Mouse (Mus musculus): Measurements from ENCODE around the gene Rbm28. TPM values are rescaled to one million over a fixed set of nuclear protein-coding genes. Genes with fewer than 3 reads are reported as not detected.
"Not testable (repeated sequence)": the region's sequence is repeated elsewhere in the genome, so short reads cannot be mapped to it uniquely, and the experiment has no call there.

The Rbm28 gene
- total RNA-seq, 2 experiments from 2014 or later: 32.1 to 57.4 TPM

DNA sequence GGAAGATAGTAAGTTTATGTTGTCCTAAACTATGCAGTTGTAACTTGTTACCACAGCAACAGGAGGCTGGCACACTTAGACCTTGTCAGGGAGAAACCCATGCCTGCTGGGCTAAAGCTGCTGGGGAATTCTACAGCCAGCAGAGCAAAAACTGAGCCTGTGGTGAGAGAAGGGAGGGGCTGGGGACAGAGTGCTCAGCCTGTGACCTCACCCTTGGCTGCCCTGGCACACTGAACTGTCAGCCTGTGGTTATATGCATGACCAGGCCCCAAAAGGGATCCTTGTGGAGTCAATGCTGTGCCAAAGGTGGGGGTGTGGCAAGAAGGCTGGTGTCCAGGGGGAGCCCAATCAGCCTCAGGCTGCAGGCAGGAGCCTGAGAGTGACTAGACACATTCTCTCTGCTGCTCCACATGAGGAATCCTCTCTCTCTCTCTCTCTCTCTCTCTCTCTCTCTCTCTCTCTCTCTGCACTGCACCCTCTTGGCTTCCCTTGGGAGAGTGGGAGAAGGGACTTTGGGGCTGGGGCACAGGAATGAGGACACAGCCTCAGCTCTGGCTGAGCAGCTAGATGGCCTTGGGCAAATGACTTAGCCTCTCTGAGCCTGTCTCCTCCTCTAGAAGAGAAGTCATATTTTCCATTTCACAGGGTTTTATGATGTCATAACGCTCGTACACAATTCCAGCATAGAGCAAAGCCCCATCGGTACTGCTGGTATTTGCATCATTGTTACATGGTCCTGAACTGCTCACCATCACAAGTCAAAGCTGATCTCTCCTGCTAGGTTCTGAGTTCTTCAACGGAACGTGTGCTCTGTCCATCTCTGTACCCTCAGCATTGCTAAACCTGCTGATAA, 31.3 kb upstream of the Rbm28 start:
- no peak for DNase-seq (ENCODE audit: low spot score in 2 of 2)
- intact Hi-C loops (cut with DNase I): no loop called here

- DNase-seq (ENCODE audit: low spot score in 2 of 2): no peak
- intact Hi-C loops (cut with DNase I): no loop called here
Observed at GRCm38 (mm10) chr6:29195146-29195545, 30.3 kb upstream of the Rbm28 start.

GRCm38 (mm10) chr6:29193961-29194750, 29.4 kb upstream of the Rbm28 start:
- DNase-seq (ENCODE audit: low spot score in 2 of 2): no peak
- intact Hi-C loops (cut with DNase I): no loop called here

GRCm38 (mm10) chr6:29187936-29188335, 23.1 kb upstream of the Rbm28 start:
- intact Hi-C loops (cut with DNase I): loop anchor here (10.0 kb wide), 1 partner anchor 157 kb away; the partner anchor contains the start of gene Calu
- no peak for DNase-seq (ENCODE audit: low spot score in 2 of 2)

DNA sequence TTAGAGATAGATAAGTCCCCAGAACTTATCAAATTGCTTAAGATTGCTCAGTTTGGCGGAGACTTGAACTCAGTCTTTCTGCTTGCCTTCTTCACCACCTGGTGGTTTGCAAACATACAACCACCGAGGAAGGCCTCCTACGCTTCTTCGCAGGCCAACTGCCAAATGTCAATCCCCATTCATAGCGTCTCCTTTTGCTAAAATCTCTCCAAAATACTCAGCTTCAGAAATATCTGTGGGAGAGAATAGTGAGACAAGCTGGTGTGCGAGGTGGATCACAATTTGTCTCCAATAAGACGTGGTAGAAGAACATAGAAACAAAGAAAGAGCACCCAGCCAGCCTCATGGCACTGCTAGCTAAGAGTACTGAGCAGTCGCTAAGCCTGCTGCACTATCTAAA, 15.0 kb upstream of the Rbm28 start:
- intact Hi-C loops (cut with DNase I): loop anchor here (10.0 kb wide), 1 partner anchor 165 kb away; the partner anchor contains the start of gene Calu
- peak; percentile 45 to 54 for DNase-seq (ENCODE audit: low spot score in 2 of 2)

- peak; percentile 68 to 78 for DNase-seq (ENCODE audit: low spot score in 2 of 2)
- intact Hi-C loops (cut with DNase I): no loop called here
Observed at GRCm38 (mm10) chr6:29178888-29179658, 14.3 kb upstream of the Rbm28 start, which contains the start of gene Prrt4. Gene Prrt4, minus strand, starts transcription at chr6:29179584.

DNA sequence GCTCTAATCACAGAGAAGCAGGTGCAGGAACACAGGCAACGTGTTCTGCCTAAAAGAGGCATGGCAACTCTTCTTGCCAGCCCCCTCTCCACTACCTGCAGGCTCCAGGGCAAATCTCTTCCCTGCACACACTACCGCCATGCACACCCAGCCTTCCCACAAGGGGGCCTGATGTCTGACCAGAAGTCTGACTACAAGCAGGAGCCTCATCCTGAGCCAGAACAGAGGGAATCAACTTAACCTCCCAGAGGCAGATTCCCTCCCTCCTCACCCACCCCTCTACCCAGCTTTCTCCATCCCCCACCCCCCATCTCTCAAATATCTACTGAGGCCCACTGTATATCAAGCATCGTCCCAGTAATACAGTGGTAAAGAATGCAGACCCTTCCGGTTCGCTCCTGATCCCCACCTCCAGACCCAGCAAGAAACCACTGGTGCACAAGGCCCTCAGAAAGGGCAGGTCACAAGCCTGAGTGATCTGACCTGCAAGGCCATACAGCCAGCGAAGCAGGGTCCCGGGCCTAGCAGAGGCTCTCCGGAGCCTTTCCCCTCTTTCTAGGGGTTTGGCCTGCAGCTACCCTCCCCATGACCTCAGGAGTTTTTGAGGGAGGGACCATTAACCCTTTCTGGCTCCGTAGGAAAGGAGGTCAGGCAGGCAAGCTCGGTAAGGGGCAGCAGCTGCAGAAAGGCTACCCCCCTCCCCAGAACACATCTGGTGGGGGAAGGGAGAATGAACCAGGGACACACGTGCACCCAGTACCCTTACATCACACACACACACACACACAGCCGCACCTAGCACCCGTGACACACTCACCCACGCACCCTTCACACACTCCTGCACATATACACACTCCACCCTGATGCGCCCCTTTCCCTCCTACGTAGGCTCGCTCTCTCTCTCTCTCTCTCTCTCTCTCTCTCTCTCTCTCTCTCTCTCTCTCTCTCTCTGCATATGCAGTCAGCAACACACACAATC, 13.4 kb upstream of the Rbm28 start:
- intact Hi-C loops (cut with DNase I): no loop called here
- no peak for DNase-seq (ENCODE audit: low spot score in 2 of 2)

DNA sequence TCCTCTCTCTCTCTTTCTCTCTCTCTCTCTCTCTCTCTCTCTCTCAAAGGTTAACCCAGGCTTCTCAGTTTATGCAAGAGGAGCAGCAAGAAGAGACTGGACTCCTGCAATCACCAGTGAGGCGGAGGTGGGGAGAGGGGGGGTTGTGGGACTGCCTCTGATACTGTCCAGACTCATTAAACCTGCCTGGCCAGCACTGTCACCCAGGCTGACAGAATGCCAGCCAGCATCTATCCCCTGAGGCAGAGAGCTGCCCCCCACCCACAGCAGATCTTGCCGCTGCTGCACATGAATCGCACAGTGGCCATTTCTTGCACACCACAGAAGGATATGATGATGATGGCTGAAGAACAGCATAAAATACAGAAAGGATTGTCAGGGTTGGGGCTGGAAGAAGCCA, 10.3 kb upstream of the Rbm28 start:
- DNase-seq (ENCODE audit: low spot score in 2 of 2): no peak
- intact Hi-C loops (cut with DNase I): no loop called here

GRCm38 (mm10) chr6:29174368-29174767, 9.6 kb upstream of the Rbm28 start:
- intact Hi-C loops (cut with DNase I): no loop called here
- DNase-seq (ENCODE audit: low spot score in 2 of 2): no peak

DNA sequence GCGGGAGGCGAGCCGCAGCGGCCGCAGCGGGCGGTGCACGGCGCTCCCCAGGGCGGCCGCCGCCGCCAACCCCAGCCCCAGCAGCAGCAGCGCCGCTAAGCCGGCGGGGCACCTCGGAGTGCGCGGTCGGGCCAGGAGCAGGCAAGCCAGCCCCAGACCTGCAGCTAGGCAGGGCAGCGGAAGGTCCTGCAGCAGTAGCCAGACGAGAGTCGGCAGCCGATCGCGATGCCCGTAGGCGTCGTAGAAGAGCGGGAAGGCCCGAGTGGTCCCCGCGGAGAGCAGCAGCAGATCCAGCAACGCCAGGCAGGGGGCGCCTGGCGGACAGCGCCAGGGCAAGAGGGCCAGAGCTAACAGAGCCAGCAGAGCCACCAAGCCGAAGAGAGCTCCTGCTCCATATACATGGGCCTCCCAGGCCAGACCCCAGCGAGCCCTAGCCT, 6.2 kb upstream of the Rbm28 start:
- intact Hi-C loops (cut with DNase I): no loop called here
- peak; percentile 75 to 76 for DNase-seq (ENCODE audit: low spot score in 2 of 2)

DNA sequence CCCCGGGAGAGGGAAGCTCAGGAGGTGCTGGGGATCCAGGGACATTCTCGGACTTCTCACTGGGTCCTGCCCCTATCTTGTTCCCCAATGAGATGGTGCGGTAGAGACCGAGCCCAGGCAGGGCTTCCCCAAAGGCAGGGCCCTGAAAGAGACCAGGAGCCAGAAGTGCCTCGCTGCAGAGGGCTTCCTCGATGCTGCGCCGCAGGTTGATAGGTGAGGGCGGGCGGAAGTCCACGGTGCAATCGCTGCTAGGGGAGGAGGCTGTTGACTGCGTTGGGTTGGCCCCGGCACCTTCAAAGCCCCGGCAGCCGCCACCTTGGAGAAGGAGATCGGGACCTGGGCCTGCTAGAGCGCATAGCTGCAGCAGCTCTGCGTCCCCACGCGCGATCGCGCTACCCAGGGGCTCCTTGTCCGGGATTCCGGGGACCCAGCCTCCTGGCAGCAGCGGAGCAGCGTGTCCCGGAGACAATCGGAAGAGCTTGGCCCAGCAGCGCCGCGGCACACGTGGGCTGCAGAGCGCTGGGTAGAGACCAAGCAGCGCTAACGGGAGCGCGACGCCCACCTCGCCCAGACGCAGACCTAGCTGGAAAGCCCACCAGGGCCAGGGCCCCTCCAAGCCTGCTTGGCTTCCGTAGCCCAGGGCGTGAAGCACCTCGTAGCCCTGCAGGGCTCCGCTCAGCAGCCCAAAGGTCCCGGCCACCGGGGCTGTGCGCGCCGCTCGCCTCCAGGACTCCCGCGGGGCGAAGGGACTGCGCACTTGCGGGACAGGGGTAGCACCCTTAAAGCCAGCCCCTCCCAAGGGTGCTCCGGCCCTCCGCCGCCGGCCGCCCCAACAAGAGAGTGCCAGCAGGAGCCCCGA, 5.5 kb upstream of the Rbm28 start:
- intact Hi-C loops (cut with DNase I): no loop called here
- peak; percentile 28 to 32 for DNase-seq (ENCODE audit: low spot score in 2 of 2)

DNA sequence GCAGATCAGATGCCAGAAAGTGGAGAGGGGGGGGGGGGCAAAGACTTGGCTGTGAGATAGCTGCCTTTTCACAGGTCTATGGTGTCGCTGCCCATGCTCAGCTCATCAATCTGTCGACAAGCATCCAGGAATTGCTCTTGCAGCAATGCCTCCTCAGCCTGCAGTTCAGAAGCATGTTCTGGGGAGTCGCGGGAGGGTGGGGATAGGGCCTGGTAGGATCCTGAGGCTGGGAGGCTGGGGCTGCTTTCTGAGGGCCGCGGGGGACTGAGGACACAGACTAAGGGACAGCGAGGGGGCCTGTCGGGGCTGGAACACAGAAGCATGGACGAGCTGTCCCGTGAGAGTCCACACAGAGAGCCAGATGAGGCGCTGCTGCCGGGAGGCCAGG, 4.9 kb upstream of the Rbm28 start:
- DNase-seq (ENCODE audit: low spot score in 2 of 2): no peak
- intact Hi-C loops (cut with DNase I): no loop called here

GRCm38 (mm10) chr6:29168871-29169270, 4.1 kb upstream of the Rbm28 start:
- DNase-seq (ENCODE audit: low spot score in 2 of 2): no peak
- intact Hi-C loops (cut with DNase I): no loop called here

- DNase-seq (ENCODE audit: low spot score in 2 of 2): peak in 1 of 2 experiments; percentile 36
- intact Hi-C loops (cut with DNase I): loop anchor here (1.0 to 2.0 kb wide), 2 partner anchors 32 to 113 kb away; partner anchors contain the start of gene Fam71f2
Observed at GRCm38 (mm10) chr6:29166196-29166595, 1.4 kb upstream of the Rbm28 start.

- DNase-seq (ENCODE audit: low spot score in 2 of 2); intact Hi-C loops (cut with DNase I): not testable (repeated sequence)
Observed at GRCm38 (mm10) chr6:29161291-29161690, 3.5 kb downstream of the Rbm28 start.

DNA sequence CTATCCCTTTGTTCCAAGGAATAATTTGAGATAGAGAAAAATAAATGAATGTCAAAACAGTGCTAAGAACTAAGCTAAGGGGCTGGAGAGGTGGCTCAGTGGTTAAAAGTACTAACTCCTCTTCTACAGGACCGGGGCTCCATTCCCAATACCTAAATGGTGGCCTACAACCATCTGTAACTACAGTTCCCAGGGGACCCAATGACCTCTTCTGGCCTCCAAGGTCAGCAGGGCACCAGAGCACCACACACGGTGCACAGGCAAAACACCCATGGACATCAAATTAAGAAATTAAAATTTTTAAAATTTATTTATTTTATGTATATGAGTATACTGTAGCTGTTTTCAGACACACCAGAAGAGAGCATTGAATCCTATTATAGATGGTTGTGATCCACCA, 4.0 kb downstream of the Rbm28 start:
- intact Hi-C loops (cut with DNase I): no loop called here

GRCm38 (mm10) chr6:29156326-29156725, 8.5 kb downstream of the Rbm28 start:
- intact Hi-C loops (cut with DNase I): no loop called here
- DNase-seq (ENCODE audit: low spot score in 2 of 2): no peak

More for the DNA sequence above, 4.0 kb downstream of the Rbm28 start:
- DNase-seq (ENCODE audit: low spot score in 2 of 2): no peak

- intact Hi-C loops (cut with DNase I): no loop called here
- DNase-seq (ENCODE audit: low spot score in 2 of 2): no peak
Observed at GRCm38 (mm10) chr6:29150001-29150400, 14.8 kb downstream of the Rbm28 start.
